Mouse (Mus musculus) ES-E14 (cell line): ENCODE data around the gene Eps8l3. TPM values are rescaled to one million over a fixed set of nuclear protein-coding genes. Genes with fewer than 3 reads are reported as not detected.

Experiments used
- DNase-seq: peaks from one replicate; pipeline ENCODE4 v3.0.0-alpha.2; 2013; ENCODE audit warnings: low read depth, low spot score
- H3K27ac ChIP-seq: 2 replicates; pipeline ENCODE4 v1.5.1; 2012; ENCODE audit warnings: low read depth, mild to moderate bottlenecking, low read length, moderate library complexity, mixed read lengths; ENCODE audit not compliant: poor library complexity, insufficient read depth, severe bottlenecking
- H3K36me3 ChIP-seq: 2 replicates; pipeline ENCODE4 v1.6.1; 2012; ENCODE audit warnings: mild to moderate bottlenecking, low read length, moderate library complexity, mixed read lengths; ENCODE audit not compliant: control insufficient read depth, poor library complexity, insufficient read depth, severe bottlenecking
- H3K4me1 ChIP-seq, 2 experiments: fragments of 150-350 bp in 1 of 2; sonication (generic) in 1 of 2; 2 replicates each; pipeline ENCODE4 v1.6.1; 2012; ENCODE audit warnings: low read length in 2 of 2, mild to moderate bottlenecking in 1 of 2, mixed read lengths in 1 of 2; ENCODE audit not compliant: control insufficient read depth in 2 of 2, insufficient read depth in 2 of 2, poor library complexity in 1 of 2
- H3K4me3 ChIP-seq, 2 experiments: fragments of 150-350 bp in 1 of 2; sonication (generic) in 1 of 2; 2 replicates each; pipeline ENCODE4 v1.5.1; 2012; ENCODE audit warnings: low read length in 2 of 2, low read depth in 1 of 2, mild to moderate bottlenecking in 1 of 2, mixed read lengths in 1 of 2; ENCODE audit not compliant: insufficient read depth in 1 of 2, poor library complexity in 1 of 2, severe bottlenecking in 1 of 2
- H3K9ac ChIP-seq: 2 replicates; pipeline ENCODE4 v1.6.1; 2012; ENCODE audit warnings: low read depth, mild to moderate bottlenecking, low read length, mixed read lengths; ENCODE audit not compliant: poor library complexity, insufficient read depth, severe bottlenecking
- H3K9me3 ChIP-seq: fragments of 150-350 bp; sonication (generic); 2 replicates; pipeline ENCODE4 v1.6.1; 2012; ENCODE audit warnings: low read depth, mild to moderate bottlenecking, low read length; ENCODE audit not compliant: control insufficient read depth, insufficient read depth
- CHD2 ChIP-seq: IDR thresholded peaks from 2 replicates; pipeline ENCODE4 v1.6.1; 2014; ENCODE audit warnings: mild to moderate bottlenecking, low read depth, low read length, inconsistent platforms
- HCFC1 ChIP-seq: IDR thresholded peaks from 2 replicates; pipeline ENCODE4 v1.6.1; 2012; ENCODE audit warnings: low read length, inconsistent platforms, borderline replicate concordance; ENCODE audit not compliant: insufficient read depth
- MAFK ChIP-seq: IDR thresholded peaks from 2 replicates; pipeline ENCODE4 v1.6.1; 2014; ENCODE audit warnings: mild to moderate bottlenecking, low read depth, low read length, inconsistent platforms; ENCODE audit not compliant: insufficient read depth
- ZC3H11A ChIP-seq: IDR thresholded peaks from 2 replicates; pipeline ENCODE4 v1.6.1; 2012; ENCODE audit warnings: low read depth, mild to moderate bottlenecking, inconsistent platforms, low read length, borderline replicate concordance
- ZNF384 ChIP-seq: IDR thresholded peaks from 2 replicates; pipeline ENCODE4 v1.6.1; 2012; ENCODE audit warnings: low read depth, low read length, inconsistent platforms
- in situ Hi-C, 2 experiments: fragments of 600-800 bp; cut with MboI; formaldehyde crosslinking; loops; one replicate each; pipeline ENCODE4 v1.15.1; 2025; ENCODE audit warnings: low sequenced_read_pairs in 2 of 2, inconsistent platforms in 1 of 2; ENCODE audit not compliant: unreplicated experiment in 2 of 2
- total RNA-seq: library from RNA; depleted of rRNA; stranded (reverse); fragments of 300-350 nt; gene quantifications from 2 replicates; pipeline ENCODE4 v1.2.3, GENCODE M21; 2012

The Eps8l3 gene
- total RNA-seq, 1 experiment: not detected

DNA sequence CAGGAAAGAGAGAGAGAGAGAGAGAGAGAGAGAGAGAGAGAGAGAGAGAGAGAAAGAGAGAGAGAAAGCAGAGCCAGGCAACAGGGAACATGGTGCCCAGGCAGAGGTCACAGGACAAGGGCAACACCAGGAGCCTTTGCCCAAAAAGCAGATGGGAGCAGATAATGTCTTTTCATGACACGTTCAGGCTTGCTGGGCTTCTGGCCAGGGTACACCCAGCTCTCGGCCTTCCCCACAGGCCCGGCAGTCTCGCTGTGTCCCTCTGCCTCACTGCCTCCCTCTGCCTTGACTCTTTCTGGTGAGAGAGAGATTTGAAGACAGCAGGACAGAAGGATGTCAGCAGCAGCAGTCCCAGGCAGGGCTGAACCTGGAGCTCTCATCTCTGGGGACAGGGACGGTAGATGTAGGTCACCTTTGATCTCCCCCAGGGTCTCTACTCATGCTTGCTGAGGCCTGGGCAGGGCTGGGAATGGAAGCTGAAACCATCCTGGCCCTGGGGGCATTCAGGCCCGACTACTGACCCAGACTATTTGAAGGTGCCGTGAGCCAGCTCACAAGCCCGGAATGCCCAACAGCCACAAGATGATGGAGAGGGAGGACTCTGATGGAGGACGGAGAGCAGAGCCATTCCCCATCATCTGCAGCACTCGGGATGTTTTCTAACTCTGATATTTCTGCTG is 45.0 kb upstream of the Eps8l3 start:
- Histone ChIP-seq H3K36me3 (no peaks in the 10 kb centered on the region), H3K9ac (no peak overlapping the region), H3K4me1 (peaks cover 5 to 14% of the 10 kb centered on the region in 2 experiments; a peak in 3 of 4 replicates), H3K4me3 (no peak overlapping the region), H3K9me3 (no peaks in the 10 kb centered on the region), H3K27ac (no peak overlapping the region)
- DNase-seq: no peak
- in situ Hi-C loops: no loop called here
- TF ChIP-seq HCFC1 (no peak), MAFK (no peak), CHD2 (no peak)

DNA sequence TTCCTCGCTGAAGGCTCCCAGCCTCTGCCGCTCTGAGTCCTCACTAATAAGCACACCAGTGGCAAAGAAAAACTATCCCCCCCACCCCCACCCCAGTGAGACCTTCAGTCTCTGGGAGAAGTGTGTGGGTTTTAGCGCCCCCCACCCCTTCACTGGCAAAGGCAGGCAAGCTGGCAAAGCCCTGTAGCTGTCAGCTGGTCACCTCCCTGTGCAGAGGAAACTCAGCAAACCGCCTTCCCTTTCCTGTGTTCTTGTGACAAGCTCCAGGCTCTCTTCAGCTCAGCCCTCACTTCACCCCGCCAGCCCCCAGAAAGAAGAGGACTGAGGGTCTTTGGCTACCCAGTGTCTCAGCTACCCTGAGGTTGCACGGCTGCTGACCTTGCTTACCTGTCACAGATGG is 44.4 kb upstream of the Eps8l3 start:
- H3K27ac ChIP-seq: no peak overlapping the region
- H3K9ac ChIP-seq: no peak overlapping the region
- H3K4me1 ChIP-seq: peaks cover 5 to 14% of the 10 kb centered on the region in 2 experiments; a peak in 3 of 4 replicates
- no peaks in the 10 kb centered on the region for H3K9me3 ChIP-seq
- H3K4me3 ChIP-seq: no peak overlapping the region
- TF ChIP-seq HCFC1 (no peak), CHD2 (no peak), ZNF384 (no peak), ZC3H11A (no peak), MAFK (no peak)
- no peaks in the 10 kb centered on the region for H3K36me3 ChIP-seq
- no peak for DNase-seq
- in situ Hi-C loops: no loop called here

DNA sequence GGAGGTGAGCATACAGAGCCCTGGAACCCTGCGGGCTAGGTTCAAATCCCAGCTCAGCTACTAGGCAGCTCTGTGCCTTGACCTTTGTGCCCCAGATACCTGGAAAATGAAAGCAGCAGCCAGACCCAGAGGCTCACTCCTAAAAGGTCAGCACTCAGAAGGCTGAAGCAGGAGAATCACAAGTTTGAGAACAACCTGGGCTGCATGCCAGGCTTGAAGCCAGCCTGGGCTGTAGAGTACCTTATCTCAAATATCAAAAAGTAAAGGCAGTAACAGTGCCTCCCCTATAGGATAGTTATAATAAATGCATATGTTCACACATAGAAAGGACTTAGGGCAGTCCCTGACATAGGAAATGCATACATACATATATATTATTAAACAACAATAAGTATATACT is 43.7 kb upstream of the Eps8l3 start:
- in situ Hi-C loops: no loop called here
- no peak overlapping the region for H3K27ac ChIP-seq

DNA sequence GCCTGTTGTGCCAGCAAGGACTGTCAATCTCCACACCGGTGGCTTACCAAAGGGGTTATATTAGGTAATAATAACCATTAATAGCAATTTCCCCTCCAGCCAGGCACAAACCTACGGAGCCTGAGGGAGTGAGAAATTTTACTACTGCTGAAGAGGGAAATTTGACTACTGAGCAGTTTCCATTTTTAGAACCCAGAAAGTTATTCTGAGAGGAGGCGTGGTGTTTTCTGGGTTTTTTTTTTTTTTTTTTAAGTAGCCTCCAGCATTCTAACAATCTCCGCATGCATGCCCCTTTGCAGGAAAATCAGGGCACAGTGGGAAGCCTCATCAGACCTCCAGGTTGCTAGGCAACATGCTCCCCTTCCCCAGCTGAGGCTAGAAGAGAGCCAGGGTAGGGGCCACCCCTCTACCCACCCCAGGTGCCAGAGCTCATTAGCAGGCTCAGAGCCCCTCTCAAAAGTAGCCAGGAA is 43.1 kb upstream of the Eps8l3 start:
- no peak for DNase-seq
- H3K4me3 ChIP-seq: no peak overlapping the region
- H3K4me1 ChIP-seq: peaks cover 5 to 12% of the 10 kb centered on the region in 2 experiments; a peak in 3 of 4 replicates
- peak; percentile 63 for TF ChIP-seq ZNF384
- TF ChIP-seq MAFK: no peak
- in situ Hi-C loops: no loop called here
- H3K9me3 ChIP-seq: no peaks in the 10 kb centered on the region
- H3K36me3 ChIP-seq: no peaks in the 10 kb centered on the region
- H3K9ac ChIP-seq: no peak overlapping the region
- no peak overlapping the region; the same call in 1 of the 2 replicates for H3K27ac ChIP-seq

More for the DNA sequence above, 43.7 kb upstream of the Eps8l3 start:
- Histone ChIP-seq H3K36me3 (no peaks in the 10 kb centered on the region), H3K9me3 (no peaks in the 10 kb centered on the region), H3K9ac (no peak overlapping the region), H3K4me1 (peaks cover 5 to 12% of the 10 kb centered on the region in 2 experiments; a peak in 3 of 4 replicates), H3K4me3 (no peak overlapping the region)
- no peak for DNase-seq
- TF ChIP-seq CHD2 (no peak), ZC3H11A (no peak), MAFK (no peak), ZNF384 (no peak), HCFC1 (no peak)

DNA sequence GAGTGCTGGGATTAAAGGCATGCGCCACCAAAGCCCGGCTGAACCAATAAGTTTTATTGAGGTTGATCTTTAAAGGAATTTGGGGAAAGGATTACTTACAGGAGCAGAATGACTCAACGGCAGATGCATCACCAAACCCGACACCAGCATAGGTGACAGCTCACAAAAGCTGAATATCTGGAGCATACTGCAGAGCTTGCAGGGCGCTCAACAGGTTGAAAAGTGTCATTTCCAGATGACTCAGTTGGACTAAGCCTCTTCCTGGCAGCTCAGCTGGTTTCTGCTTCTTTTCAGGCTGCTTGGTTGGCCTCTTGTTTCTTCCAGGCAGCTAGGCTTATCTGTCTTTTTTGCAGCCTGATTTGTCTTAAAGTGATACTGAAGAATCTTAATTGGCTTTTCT is 41.7 kb upstream of the Eps8l3 start:
- DNase-seq: no peak
- H3K27ac ChIP-seq: no peak overlapping the region
- no peak overlapping the region for H3K9ac ChIP-seq
- no peaks in the 10 kb centered on the region for H3K9me3 ChIP-seq
- no peaks in the 10 kb centered on the region for H3K36me3 ChIP-seq
- H3K4me3 ChIP-seq: no peak overlapping the region
- peaks cover 5 to 12% of the 10 kb centered on the region in 2 experiments; a peak in 3 of 4 replicates for H3K4me1 ChIP-seq
- TF ChIP-seq HCFC1 (no peak), ZNF384 (no peak), MAFK (no peak), ZC3H11A (no peak), CHD2 (no peak)
- in situ Hi-C loops: no loop called here
